Mouse (Mus musculus): ENCODE data around the gene Med14.

DNA sequence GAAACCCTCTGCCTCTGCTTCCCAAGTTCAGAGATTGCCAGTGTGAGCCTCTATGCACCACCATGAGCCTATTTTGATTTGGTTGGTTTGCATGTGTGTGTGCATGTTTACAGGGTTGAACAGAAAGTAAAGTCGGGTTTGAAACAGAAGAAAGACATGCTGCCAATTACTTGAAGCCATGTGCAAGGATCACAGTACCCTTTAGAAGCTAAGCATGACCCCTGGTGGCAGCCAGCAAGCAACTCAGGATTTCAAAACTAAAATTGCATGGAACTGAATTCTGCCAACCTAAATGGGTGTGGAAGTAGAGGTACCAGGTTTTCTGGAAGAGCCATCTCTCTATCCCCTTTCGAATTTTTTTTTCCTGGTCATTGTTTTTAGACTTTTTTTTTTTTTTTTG, 33.0 kb upstream of the Med14 start:
- no peak for TF ChIP-seq CTCF (IDR thresholded peaks at IDR 0.05; ENCODE audit: control insufficient read depth, insufficient read depth, insufficient read length)
- no peak for TF ChIP-seq MAX (IDR thresholded peaks at IDR 0.05)
- no peak for TF ChIP-seq MYOD1 (IDR thresholded peaks at IDR 0.05; ENCODE audit: control insufficient read depth, insufficient read length, low read depth)
- no peak for TF ChIP-seq FOSL1 (IDR thresholded peaks at IDR 0.05; ENCODE audit: insufficient read depth, low read length, poor library complexity, severe bottlenecking)
- TF ChIP-seq CEBPB (IDR thresholded peaks at IDR 0.05; ENCODE audit: low read depth), result no peak
- no peak for TF ChIP-seq USF1 (IDR thresholded peaks at IDR 0.05; ENCODE audit: low read depth)
